Mouse (Mus musculus): ENCODE results near the gene Csrp3.

The Csrp3 gene

GRCm38 (mm10) chr7:48847820-48848650 is at the start of gene Csrp3:
Gene Csrp3, minus strand, starts transcription at chr7:48848033.
- no peak for DNase-seq

DNA sequence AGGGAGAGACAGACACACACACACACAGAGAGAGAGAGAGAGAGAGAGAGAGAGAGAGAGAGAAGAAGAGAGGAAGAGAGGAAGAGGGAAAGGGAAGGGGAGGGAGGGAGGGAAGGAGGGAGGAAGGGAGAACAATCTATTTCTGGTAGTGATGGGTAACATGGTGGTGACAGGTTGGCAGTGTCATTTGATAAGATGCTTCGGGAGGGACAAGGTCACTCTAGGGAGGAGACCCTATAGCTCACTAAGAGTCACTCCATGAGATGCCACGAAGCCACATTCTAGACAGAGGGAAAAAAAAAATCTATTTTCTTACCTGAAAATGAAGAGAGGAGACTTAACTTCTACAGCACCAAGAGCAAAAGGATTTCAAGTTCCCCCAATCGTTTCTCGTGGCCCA is 48.2 kb upstream of the Csrp3 start:
- DNase-seq: no peak

GRCm38 (mm10) chr7:48895475-48895874 is 47.6 kb upstream of the Csrp3 start:
- DNase-seq: no peak

DNA sequence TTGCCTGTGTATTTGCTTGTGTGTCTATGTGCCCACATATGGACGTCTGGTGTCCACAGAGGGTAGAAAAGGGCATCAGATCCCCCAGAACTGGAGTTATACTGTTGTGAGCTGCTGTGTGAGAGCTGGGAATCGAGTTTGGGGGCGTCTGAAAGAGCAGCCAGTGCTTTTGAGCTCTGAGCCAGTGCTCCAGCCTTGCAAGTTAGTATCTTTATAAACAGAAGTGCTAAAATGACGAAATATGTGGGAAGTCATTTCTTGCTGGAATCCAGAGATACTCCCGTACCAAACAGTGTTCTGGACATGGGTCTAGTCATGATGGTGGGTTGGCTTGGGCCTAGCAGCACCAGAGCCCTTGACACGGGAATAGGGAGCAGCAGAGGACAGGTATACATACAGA is 46.9 kb upstream of the Csrp3 start:
- DNase-seq: no peak

- peak; percentile 73 to 75 for DNase-seq
Measured at GRCm38 (mm10) chr7:48894152-48894551, 46.3 kb upstream of the Csrp3 start.

DNA sequence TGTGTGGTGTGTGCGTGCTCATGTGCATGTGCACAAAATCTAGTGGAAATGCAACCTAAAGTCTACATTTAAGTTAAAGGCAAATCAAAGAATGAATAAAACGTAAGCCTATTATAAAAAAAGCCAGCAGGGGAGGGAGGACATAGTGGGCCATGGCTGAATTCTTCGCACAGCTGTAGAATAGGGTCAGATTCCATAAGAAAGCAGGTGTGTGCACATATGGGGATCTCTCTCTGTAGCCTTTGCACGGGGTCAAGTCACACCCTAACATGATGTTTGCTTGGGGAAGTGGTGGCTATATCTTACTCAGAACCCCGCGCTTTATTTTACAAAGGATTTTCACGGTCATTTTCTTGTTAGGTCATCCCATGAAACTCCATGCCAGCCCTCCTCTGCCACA is 45.3 kb upstream of the Csrp3 start:
- no peak for DNase-seq

DNA sequence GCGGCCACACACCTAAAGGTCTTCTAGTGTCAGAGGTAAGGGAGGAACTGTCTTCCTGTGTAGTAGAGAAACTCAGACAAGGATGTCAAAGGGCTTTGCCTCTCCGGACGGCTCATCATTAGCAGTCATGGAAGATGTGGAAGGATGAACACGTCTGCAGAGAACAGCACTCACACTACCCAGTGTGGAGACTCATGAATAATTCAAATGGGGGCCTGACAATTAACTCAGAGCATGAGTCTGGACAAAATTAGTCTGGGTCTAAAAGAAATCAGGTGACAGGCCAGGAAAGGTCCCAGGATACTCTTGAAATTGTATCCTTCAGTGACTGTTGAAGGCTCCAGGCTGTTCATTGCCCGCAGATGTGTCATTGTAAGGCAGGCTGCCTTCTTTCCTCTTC is 43.2 kb upstream of the Csrp3 start:
- DNase-seq: no peak

GRCm38 (mm10) chr7:48888751-48889150 is 40.9 kb upstream of the Csrp3 start:
- no peak for DNase-seq

GRCm38 (mm10) chr7:48887973-48888372 is 40.1 kb upstream of the Csrp3 start:
- DNase-seq: no peak

GRCm38 (mm10) chr7:48884266-48884611 is 36.4 kb upstream of the Csrp3 start:
- DNase-seq: no peak

DNA sequence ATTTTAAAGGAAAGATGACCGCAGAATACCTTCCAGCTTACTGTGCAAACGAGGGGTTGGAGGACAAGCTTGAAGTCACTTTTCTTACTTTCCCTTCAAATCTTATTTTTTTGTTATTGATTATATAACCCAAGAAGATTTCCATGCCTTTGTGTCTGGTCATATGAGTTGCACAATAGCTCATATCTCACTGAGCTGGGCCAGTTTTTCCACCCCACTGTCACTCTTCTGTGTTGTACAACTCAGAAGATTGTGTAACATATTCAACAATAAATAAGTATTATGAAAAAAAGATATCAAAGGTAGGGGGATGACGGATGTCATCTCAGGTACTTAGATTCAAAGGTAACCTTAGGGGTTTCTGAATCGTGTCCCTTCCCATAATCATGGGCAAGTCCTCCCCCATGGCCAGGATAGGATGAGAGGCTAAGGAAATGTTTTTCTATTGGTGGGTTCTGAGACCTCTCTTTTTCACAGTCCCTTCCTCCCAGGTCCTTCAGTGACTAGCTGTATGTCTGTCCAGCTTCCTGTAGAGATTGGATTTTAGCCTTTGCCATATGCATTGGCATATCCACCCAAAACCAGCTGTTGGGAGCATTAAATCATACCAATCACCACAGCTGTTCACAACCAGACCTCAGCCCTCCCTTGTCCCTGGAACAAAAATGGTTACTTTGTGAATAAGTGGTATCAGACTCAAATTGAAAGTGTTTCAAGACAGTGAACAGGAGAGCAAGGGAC is 35.9 kb upstream of the Csrp3 start:
- DNase-seq: no peak

GRCm38 (mm10) chr7:48881971-48882609 is 34.3 kb upstream of the Csrp3 start:
- DNase-seq: peak; percentile 35 to 37

- peak; percentile 37 to 47 for DNase-seq
Measured at GRCm38 (mm10) chr7:48881486-48881885, 33.7 kb upstream of the Csrp3 start, which contains the start of gene E2f8. Gene E2f8, minus strand, starts transcription at chr7:48881596.

- DNase-seq: peak; percentile 95 to 96
Measured at GRCm38 (mm10) chr7:48880591-48881481, 33.0 kb upstream of the Csrp3 start.

GRCm38 (mm10) chr7:48879574-48879973 is 31.7 kb upstream of the Csrp3 start:
- DNase-seq: no peak

- no peak for DNase-seq
Measured at GRCm38 (mm10) chr7:48877786-48878390, 30.1 kb upstream of the Csrp3 start.

DNA sequence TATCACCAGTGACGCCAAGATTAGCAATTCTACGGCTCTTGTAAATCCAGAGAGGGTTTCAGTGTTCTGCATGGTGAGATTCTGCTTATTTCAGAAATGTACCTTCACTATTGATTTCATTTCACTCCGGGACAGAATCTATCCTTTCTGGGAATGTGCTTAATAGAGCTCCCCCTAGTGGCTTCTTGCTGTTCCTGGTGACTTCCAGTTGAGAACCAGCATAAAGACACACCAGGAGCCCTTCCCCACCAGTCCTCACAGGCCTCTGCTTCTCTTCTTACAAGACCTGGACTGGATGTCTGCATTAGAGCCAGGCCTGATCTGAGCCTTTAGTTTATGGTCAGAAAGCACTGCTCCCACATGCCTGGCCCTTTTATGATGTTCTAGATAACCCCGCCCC is 28.7 kb upstream of the Csrp3 start:
- DNase-seq: peak; percentile 49 to 57

GRCm38 (mm10) chr7:48875096-48875495 is 27.3 kb upstream of the Csrp3 start:
- no peak for DNase-seq

GRCm38 (mm10) chr7:48871292-48871691 is 23.5 kb upstream of the Csrp3 start:
- no peak for DNase-seq

- DNase-seq: no peak
Measured at GRCm38 (mm10) chr7:48870579-48871180, 22.8 kb upstream of the Csrp3 start.

GRCm38 (mm10) chr7:48870144-48870543 is 22.3 kb upstream of the Csrp3 start:
- no peak for DNase-seq

DNA sequence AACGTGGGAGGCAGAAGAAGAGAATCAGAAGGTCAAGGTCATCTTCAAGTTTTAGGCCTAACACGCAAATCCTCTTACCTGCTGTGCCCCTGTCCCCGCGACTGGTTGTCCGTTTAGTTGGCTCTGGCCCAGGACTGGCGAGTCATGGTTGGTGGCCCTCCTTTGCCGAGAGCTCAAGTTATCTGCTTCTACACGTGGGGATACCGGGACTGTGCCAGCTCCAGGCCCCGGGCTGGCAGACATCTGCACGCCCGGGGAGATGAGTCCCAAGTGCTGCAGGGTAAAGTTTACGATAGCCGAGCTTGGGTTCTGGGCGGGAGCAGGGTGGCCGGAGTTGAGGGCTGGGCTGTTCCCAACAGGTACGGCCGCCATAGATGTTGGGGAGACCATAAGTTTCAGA is 19.7 kb upstream of the Csrp3 start:
- DNase-seq: no peak

All from B cell, adult 2 months (primary cell).